Mouse (Mus musculus) A20 (cell line): Measurements from ENCODE around the gene 4932411N23Rik.
"Not testable (repeated sequence)": the region's sequence is repeated elsewhere in the genome, so short reads cannot be mapped to it uniquely, and the experiment has no call there.

Experiments used
- DNase-seq: peaks from one replicate; pipeline ENCODE4 v3.0.0-alpha.2; 2011; ENCODE audit warnings: low read depth, low spot score

4932411N23Rik gene

GRCm38 (mm10) chrX:126815768-126816167 is at the start of gene 4932411N23Rik:
4932411N23Rik (minus strand) TSS chrX:126815868.
- DNase-seq: no peak

GRCm38 (mm10) chrX:126779895-126780294 is 35.8 kb downstream of the 4932411N23Rik start:
- DNase-seq: no peak

- DNase-seq: not testable (repeated sequence)
These were observed 38.0 kb downstream of the 4932411N23Rik start for GRCm38 (mm10) chrX:126777643-126778042.

GRCm38 (mm10) chrX:126774846-126775245 is 40.8 kb downstream of the 4932411N23Rik start:
- not testable (repeated sequence) for DNase-seq

GRCm38 (mm10) chrX:126773511-126773910 is 42.2 kb downstream of the 4932411N23Rik start:
- not testable (repeated sequence) for DNase-seq
